Mouse (Mus musculus): ENCODE measurements around the gene Ndc1.

- TF ChIP-seq CTCF (IDR thresholded peaks at IDR 0.05; ENCODE audit: borderline replicate concordance, insufficient read depth, low read depth, low read length) (no peak), POLR2A (IDR thresholded peaks at IDR 0.05; ENCODE audit: borderline replicate concordance, insufficient read depth, low read length) (no peak)
Measured at GRCm38 (mm10) chr4:107452266-107453015, 84.9 kb downstream of the Ndc1 start.
